Mouse (Mus musculus) monocyte, adult 2 months (primary cell): ENCODE results near the gene Arid4a.

Experiments
- DNase-seq, 2 experiments: peaks; one replicate each; pipeline ENCODE4 v3.0.0; 2022; ENCODE audit warnings: low spot score in 2 of 2, low read depth in 1 of 2

The Arid4a gene

GRCm38 (mm10) chr12:71139258-71139828 lies 123.6 kb downstream of the Arid4a start:
- no peak for DNase-seq

DNA sequence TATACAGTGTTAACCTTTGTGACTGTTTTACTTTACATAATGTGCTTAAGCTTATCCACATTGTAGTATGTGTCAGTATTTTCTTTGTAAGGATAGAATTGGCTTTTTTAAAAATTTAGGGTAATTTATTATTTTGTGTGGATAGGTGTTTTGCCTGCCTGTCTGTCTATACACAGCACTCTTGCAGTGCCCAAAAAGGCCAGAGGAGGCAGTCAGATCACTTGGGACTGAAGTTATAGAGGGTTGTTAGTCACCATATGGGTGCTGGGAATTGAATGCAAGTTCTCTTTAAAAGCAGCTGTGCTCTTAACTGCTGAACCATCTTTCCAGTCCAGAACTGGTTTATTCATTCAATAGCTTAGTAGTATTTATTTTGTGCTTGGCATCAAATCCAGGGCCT lies 125.4 kb downstream of the Arid4a start:
- DNase-seq, result no peak

DNA sequence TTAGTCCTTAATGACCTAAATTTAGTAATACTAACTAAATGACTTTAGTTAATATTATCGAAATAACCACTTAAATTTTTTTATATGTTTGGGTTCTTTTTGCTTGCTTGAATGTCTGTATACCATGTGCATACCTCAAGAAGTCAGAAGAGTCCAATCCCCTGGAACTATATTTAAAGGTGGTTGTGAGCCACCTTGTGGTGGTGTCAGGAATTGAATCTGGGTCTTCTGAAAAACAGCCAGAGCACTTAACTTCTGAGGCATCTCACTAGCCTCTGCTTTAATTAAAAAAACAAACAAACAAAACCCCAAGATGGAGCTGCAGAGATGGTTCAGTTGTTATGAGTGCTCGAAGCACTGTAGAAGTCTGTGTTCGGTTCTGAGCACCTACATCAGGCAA lies 131.9 kb downstream of the Arid4a start:
- no peak for DNase-seq
